ENCODE assay signal across 23 mouse cellular contexts in the genomic region with DNA sequence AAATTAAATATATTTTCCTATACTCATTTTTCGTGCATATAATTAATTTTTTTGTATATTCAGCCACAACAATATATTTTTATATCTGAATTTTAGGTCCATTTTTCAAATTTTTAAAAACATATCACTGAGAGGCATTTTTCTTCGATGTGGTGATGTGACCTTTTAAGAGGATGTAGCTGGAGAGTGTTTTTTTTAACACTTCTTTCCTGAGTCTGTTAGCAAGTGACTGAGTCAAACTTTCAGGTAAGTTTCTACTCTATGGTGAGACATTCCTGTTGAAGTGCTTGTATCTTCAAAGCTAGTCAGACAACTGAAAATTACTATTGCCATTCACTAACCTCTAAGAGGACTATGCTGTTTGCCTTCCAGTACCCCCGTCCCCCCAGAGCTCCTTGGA.
DNase-seq lines count a peak whose midpoint lies in the region; ATAC-seq and TF ChIP-seq lines count a peak whose summit lies in the region.
"Had no signal": no experiment of that assay in that cellular context is flagged by ENCODE, and none has a peak within 500 bp of the region (broad histone marks: within the 10 kb centered on the region; RNA-seq: fewer than 3 reads in every experiment).

No protein-coding gene starts in this region.

- 0 out of 2 replicates have a peak, but pooled peaks cover 2% of the 10 kb centered on the region for H3K4me1 ChIP-seq in kidney, embryonic 15.5 days
- H3K4me1 ChIP-seq: embryonic facial prominence, embryonic 12.5 days; embryonic facial prominence, embryonic 15.5 days; intestine, embryonic 15.5 days had no signal

- 86% methylated on average over 3 of the region's 3 CpGs for WGBS in kidney, embryonic 15.5 days

- no peak for DNase-seq in frontal cortex, adult 2 months (ENCODE audit: extremely low spot score in 1 of 2, low spot score in 1 of 2)
- no peak for DNase-seq in heart, postnatal 4 days
- DNase-seq: adrenal gland, postnatal 10 days; adrenal gland, postnatal 36 days; cerebellum, adult 18-20 months; cerebellum, adult 9-10 months; cerebellum, postnatal 25 days; forebrain, postnatal 0 days; gastrocnemius, postnatal 36 days; heart, adult 2 months; heart, postnatal 36 days; kidney, adult 18-20 months had no signal

- no peaks in the 10 kb centered on the region for H3K9me3 ChIP-seq in kidney, embryonic 15.5 days (replicated peaks)
- H3K9me3 ChIP-seq: embryonic facial prominence, embryonic 12.5 days; embryonic facial prominence, embryonic 15.5 days; heart, embryonic 10.5 days; intestine, embryonic 15.5 days had no signal

- no peak for TF ChIP-seq CTCF in C2C12 (IDR thresholded peaks at IDR 0.05; ENCODE audit: control insufficient read depth, insufficient read depth, insufficient read length)

- H3ac ChIP-seq in C2C12 (ENCODE audit: control insufficient read depth, insufficient read length, low read depth), result no peak overlapping the region

- H3K4me2 ChIP-seq in kidney, embryonic 15.5 days, result no peak overlapping the region
- H3K4me2 ChIP-seq: embryonic facial prominence, embryonic 12.5 days; embryonic facial prominence, embryonic 15.5 days; hindbrain, embryonic 14.5 days; intestine, embryonic 15.5 days had no signal

- H3K9ac ChIP-seq in kidney, embryonic 15.5 days, result no peak overlapping the region
- H3K9ac ChIP-seq: embryonic facial prominence, embryonic 12.5 days; embryonic facial prominence, embryonic 15.5 days; forebrain, postnatal 0 days; hindbrain, embryonic 14.5 days; intestine, embryonic 15.5 days had no signal

- peak overlapping the region; percentile 25 for H3K4me3 ChIP-seq in C2C12 (ENCODE audit: insufficient read depth, poor library complexity, severe bottlenecking)
- no peak overlapping the region for H3K4me3 ChIP-seq in kidney, embryonic 15.5 days (replicated peaks)
- H3K4me3 ChIP-seq: embryonic facial prominence, embryonic 12.5 days; embryonic facial prominence, embryonic 15.5 days; heart, adult 2 months; heart, embryonic 10.5 days; intestine, embryonic 15.5 days had no signal

- H3K36me3 ChIP-seq in C2C12 (ENCODE audit: control insufficient read depth, insufficient read depth), result peaks cover 14% of the 10 kb centered on the region
- no peaks in the 10 kb centered on the region for H3K36me3 ChIP-seq in kidney, embryonic 15.5 days
- H3K36me3 ChIP-seq: embryonic facial prominence, embryonic 12.5 days; embryonic facial prominence, embryonic 15.5 days; heart, embryonic 10.5 days; intestine, embryonic 15.5 days had no signal

- peak; percentile 60 for ATAC-seq in CD4-positive, CD25-positive, alpha-beta regulatory T cell, adult 4 months
- ATAC-seq in inflammation-experienced regulatory T-cells, adult 6 months, result peak; percentile 57
- ATAC-seq in kidney, embryonic 15.5 days (replicated peaks; ENCODE audit: low FRiP score), result no peak
- ATAC-seq: forebrain, embryonic 14.5 days; forebrain, postnatal 0 days; hindbrain, postnatal 0 days; intestine, embryonic 15.5 days had no signal

- peaks cover 4% of the 10 kb centered on the region for H3K79me3 ChIP-seq in C2C12 (ENCODE audit: low read depth)

- H3K27me3 ChIP-seq in C2C12 (ENCODE audit: control insufficient read depth, insufficient read depth, insufficient read length), result no peaks in the 10 kb centered on the region
- no peaks in the 10 kb centered on the region for H3K27me3 ChIP-seq in kidney, embryonic 15.5 days
- H3K27me3 ChIP-seq: embryonic facial prominence, embryonic 12.5 days; embryonic facial prominence, embryonic 15.5 days; intestine, embryonic 15.5 days had no signal

- H3K79me2 ChIP-seq in C2C12 (ENCODE audit: control insufficient read depth, insufficient read depth), result peaks cover 10% of the 10 kb centered on the region

- no peak overlapping the region for H3K27ac ChIP-seq in kidney, embryonic 15.5 days
- H3K27ac ChIP-seq: embryonic facial prominence, embryonic 12.5 days; embryonic facial prominence, embryonic 15.5 days; heart, adult 2 months; heart, embryonic 10.5 days; hindbrain, embryonic 14.5 days; hindbrain, postnatal 0 days; intestine, embryonic 15.5 days had no signal

TF ChIP-seq in C2C12, 6 proteins besides CTCF, POLR2A, EP300 and RAD21:
- TF ChIP-seq FOSL1 (IDR thresholded peaks at IDR 0.05; ENCODE audit: insufficient read depth, low read length, poor library complexity, severe bottlenecking), result no peak
- no peak for TF ChIP-seq USF1 (IDR thresholded peaks at IDR 0.05; ENCODE audit: low read depth)
- TF ChIP-seq MAX (IDR thresholded peaks at IDR 0.05), result no peak
- TF ChIP-seq CEBPB (IDR thresholded peaks at IDR 0.05; ENCODE audit: low read depth), result no peak
- TF ChIP-seq MYOD1 (IDR thresholded peaks at IDR 0.05; ENCODE audit: control insufficient read depth, insufficient read length, low read depth), result no peak
- no peak for TF ChIP-seq MYOG (IDR thresholded peaks at IDR 0.05; ENCODE audit: control insufficient read depth, extremely low read depth, insufficient read length)
